Mouse (Mus musculus): ENCODE data around the gene Usp12.

DNA sequence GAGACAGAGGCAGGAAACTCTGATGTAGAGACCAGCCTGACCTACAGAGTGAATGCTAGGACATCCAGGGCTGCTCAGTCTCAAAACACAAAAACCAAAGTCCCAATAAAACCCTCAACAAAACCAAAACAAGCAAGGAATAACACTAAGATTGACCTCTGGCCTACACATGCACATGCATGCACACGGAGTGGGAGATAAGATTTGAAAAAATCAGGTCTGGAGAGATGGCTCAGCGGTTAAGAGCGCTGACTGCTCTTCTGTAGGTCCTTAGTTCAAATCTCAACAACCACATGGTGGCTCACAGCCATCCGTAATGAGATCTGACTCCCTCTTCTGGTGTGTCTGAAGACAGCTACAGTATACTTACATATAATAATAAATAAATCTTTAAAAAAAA, 45.6 kb upstream of the Usp12 start:
- no peak for TF ChIP-seq CTCF (IDR thresholded peaks at IDR 0.05; ENCODE audit: borderline replicate concordance, extremely low read depth, insufficient read depth, insufficient read length)
- no peak for TF ChIP-seq POLR2A (IDR thresholded peaks at IDR 0.05; ENCODE audit: borderline replicate concordance, extremely low read depth, insufficient read depth, insufficient read length, poor library complexity, severe bottlenecking)

Measured in brain, embryonic 14.5 days (tissue).